Mouse (Mus musculus) heart, adult 2 months (tissue): ENCODE results near the gene N4bp3. TPM values are rescaled to one million over a fixed set of nuclear protein-coding genes. Genes with fewer than 3 reads are reported as not detected.
A peak's percentile ranks its signal among the peaks of the same experiment; 100 is the strongest.
"Not testable (repeated sequence)": the region's sequence is repeated elsewhere in the genome, so short reads cannot be mapped to it uniquely, and the experiment has no call there.

Experiments used
- DNase-seq, 2 experiments: peaks; one replicate each; pipeline ENCODE4 v3.0.0; 2021
- H3K27ac ChIP-seq: fragments of 200-600 bp; 2 replicates; pipeline ENCODE4 v1.8.1; 2022
- H3K27me3 ChIP-seq: fragments of 200-500 bp; 2 replicates; pipeline ENCODE4 v1.6.1; 2012; ENCODE audit warnings: mild to moderate bottlenecking, low read length, inconsistent platforms, mixed read lengths; ENCODE audit not compliant: control insufficient read depth, insufficient read depth
- H3K36me3 ChIP-seq: fragments of 200-500 bp; 2 replicates; pipeline ENCODE4 v1.6.1; 2012; ENCODE audit warnings: low read length, inconsistent platforms; ENCODE audit not compliant: control insufficient read depth, insufficient read depth
- H3K4me1 ChIP-seq: fragments of 200-500 bp; 2 replicates; pipeline ENCODE4 v1.6.1; 2011; ENCODE audit warnings: low read length; ENCODE audit not compliant: control insufficient read depth, insufficient read depth
- H3K4me3 ChIP-seq: fragments of 200-600 bp; 2 replicates; pipeline ENCODE4 v1.8.1; 2022
- H3K79me2 ChIP-seq: fragments of 200-500 bp; replicated peaks from 2 replicates; pipeline ENCODE4 v1.6.1; 2012; ENCODE audit warnings: mild to moderate bottlenecking, inconsistent platforms, low read length, moderate library complexity, mixed read lengths; ENCODE audit not compliant: control insufficient read depth, insufficient read depth
- H3K9ac ChIP-seq: fragments of 200-500 bp; 2 replicates; pipeline ENCODE4 v1.6.1; 2012; ENCODE audit warnings: low read depth, mild to moderate bottlenecking, control low read depth, inconsistent platforms, low read length, mixed read lengths
- CTCF ChIP-seq: fragments of 200-600 bp; IDR thresholded peaks from 2 replicates; pipeline ENCODE4 v1.8.1; 2022; ENCODE audit warnings: antibody characterized with exemption, mild to moderate bottlenecking, moderate library complexity
- EP300 ChIP-seq: fragments of 200-500 bp; IDR thresholded peaks from 2 replicates; pipeline ENCODE4 v1.6.1; 2011; ENCODE audit warnings: low read depth, low read length, control low read depth; ENCODE audit not compliant: insufficient read depth
- POLR2A ChIP-seq: fragments of 200-500 bp; IDR thresholded peaks from 2 replicates; pipeline ENCODE4 v1.6.1; 2011; ENCODE audit warnings: mild to moderate bottlenecking, low read depth, low read length, control low read depth; ENCODE audit not compliant: insufficient read depth
- WGBS: fragments of 180-500 bp; shearing (Covaris S2); methylation state at CpG from one replicate; pipeline ENCODE4 v1.1.7; 2018; 5-methylcytosine and 5-hydroxymethylcytosine counted together
- intact Hi-C: fragments of 180-260 bp; cut with DNase I; formaldehyde crosslinking; loops from one replicate; pipeline ENCODE4 v1.15.1; 2025
- long read RNA-seq: library from polyadenylated mRNA; stranded (forward); transcript quantifications from one replicate; pipeline ENCODE4 v2.0.0, GENCODE M21; 2021
- polyA plus RNA-seq: library from polyadenylated mRNA; depleted of rRNA; stranded (reverse); fragments of >200 nt; gene quantifications from 2 replicates; pipeline ENCODE4 v1.2.3, GENCODE M21; 2012; rRNA removed
- total RNA-seq, 2 experiments: library from RNA; stranded (reverse); gene quantifications; 2 replicates each; pipeline ENCODE4 v1.2.3; 2021

N4bp3 gene
- total RNA-seq, result 10 to 100 TPM; 10.2 to 10.7 TPM
- polyA plus RNA-seq, result 8.2 and 8.6 TPM in 2 replicates
- long read RNA-seq, transcript N4bp3-201 (5 exons, 2,367 nt), result major isoform, 19 of 23 reads
- long read RNA-seq, partial matches to known transcripts, result 1 of 23 reads
- long read RNA-seq, other reads (novel, unspliced or antisense), result 3 of 23 reads

DNA sequence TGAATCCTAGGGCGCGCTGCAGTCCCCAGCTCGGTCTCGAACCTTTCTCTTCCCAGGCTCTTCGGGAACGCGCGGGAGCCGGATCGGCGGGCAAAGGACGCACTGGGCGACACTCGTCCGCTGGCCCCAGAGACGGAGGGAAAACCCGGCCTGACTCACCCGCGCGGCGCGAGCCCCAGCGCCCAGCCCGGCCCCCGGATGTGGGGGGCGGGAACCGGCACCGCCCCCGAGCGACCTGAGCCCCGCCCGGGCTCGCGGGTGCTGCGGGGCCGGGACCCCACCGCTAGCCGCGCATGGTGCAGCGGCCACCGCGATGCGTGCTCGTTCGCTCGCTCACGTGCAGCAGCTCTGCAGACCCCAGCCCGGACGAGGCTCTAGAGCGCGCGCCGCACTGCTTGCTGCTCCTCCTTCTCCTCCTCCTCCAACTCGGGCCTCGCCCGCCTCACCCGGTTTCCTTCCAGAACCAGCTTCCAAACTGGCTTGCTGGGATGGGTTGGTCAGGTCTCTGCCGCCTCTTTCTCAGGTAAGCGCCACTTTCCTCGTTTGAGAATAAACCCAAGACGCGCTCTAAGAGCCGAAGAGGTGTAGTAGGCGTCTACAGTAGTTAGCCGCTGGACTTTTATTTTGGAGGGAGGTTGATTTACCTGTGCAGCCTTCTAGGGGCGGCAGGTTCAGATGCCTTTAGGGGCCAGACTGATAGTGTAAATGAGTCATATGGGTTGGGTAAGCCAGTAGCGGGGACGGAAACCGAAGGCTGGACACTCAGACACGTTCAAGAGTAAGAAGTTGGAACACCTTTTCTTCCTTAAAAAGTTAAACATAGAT, at the start of gene N4bp3, which contains the start of gene D930048N14Rik:
Gene N4bp3 (minus strand): TSS at position 152 of the 825 bp plus-strand sequence.
Gene D930048N14Rik (plus strand): TSS at position 264 of the 825 bp plus-strand sequence.
- WGBS, result 2% methylated on average over 67 of the region's 70 CpGs
- Histone ChIP-seq H3K36me3 (no peaks in the 10 kb centered on the region), H3K4me1 (peaks cover 5% of the 10 kb centered on the region), H3K4me3 (peak within 1 kb of the TSS; percentile 76), H3K27me3 (no peaks in the 10 kb centered on the region), H3K27ac (peak within 1 kb of the TSS; percentile 86), H3K9ac (peak within 1 kb of the TSS; percentile 87), H3K79me2 (no peaks in the 10 kb centered on the region)
- DNase-seq, result peak; percentile 89
- TF ChIP-seq POLR2A (peak; percentile 68), EP300 (no peak), CTCF (peak; percentile 34)
- intact Hi-C loops, result no loop called here

DNA sequence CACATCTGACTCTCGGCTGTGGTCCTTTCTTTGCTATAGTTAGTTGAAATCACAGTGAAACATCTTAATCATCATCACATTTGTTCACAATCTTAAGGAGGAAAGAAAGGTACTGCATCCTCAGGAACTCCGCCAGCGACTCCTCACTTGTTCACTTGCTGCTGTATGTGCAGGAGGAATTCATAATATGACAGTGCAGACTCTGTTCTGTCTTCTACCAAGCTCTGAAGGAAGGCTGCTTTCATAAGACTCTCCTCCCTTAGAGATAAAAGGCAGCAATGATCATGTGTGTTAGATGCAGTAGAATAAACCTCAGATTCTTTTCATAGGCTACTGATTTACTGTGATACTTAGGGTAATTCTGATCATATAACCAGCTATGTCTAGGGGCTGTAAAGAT, 44.3 kb upstream of the N4bp3 start:
- Histone ChIP-seq H3K27ac (no peak overlapping the region), H3K9ac (no peak overlapping the region), H3K4me1 (no peaks in the 10 kb centered on the region), H3K36me3 (no peaks in the 10 kb centered on the region; the same call in 1 of the 2 replicates), H3K79me2 (no peaks in the 10 kb centered on the region), H3K4me3 (no peak overlapping the region), H3K27me3 (no peaks in the 10 kb centered on the region)
- intact Hi-C loops, result no loop called here
- DNase-seq, result no peak
- TF ChIP-seq POLR2A (no peak), CTCF (no peak), EP300 (no peak)
- 93% methylated on average over 3 of the region's 3 CpGs for WGBS

DNA sequence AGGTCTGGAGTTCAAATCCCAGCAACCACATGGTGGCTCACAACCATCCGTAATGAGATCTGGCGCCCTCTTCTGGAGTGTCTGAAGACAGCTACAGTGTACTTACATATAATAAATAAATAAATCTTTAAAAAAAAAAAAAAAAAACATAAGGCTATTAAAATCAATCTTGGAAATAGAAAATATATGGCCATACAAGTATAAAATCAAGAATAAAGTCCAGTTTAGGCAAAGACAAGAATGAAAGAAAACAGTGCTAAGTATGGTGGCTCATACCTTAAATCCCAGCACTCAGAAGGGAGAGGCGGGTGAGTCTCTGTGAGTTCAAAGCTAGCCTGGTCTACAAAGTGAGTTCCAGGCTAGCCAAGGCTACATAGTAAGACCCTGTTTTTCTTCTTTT, 40.0 kb upstream of the N4bp3 start:
- H3K4me1 ChIP-seq, H3K27ac ChIP-seq, H3K27me3 ChIP-seq, DNase-seq, H3K79me2 ChIP-seq, H3K4me3 ChIP-seq, H3K9ac ChIP-seq, H3K36me3 ChIP-seq, intact Hi-C loops: not testable (repeated sequence)
- TF ChIP-seq CTCF, result peak; percentile 11; the same call in 1 of the 2 replicates
- WGBS, result 85% methylated on average over 2 of the region's 3 CpGs

DNA sequence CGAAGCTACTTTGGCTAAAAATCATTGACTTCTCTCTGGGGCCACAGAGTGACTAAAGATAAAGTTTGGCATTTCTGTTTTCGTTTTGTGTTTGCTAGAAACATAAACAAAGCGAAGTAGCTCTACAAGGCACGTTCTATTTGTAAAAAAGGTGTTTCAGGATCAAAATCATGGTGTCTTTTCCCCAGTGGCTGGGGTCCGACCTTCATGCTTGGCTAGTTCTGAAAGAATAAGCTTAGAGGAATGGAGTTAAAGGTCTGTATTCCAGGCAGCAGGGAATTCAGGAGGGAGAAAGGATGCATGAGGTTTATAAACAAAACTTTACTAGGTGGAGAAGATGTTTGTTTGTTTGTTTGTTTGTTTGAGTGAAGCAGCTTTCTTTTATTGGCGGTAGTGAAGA, 38.7 kb upstream of the N4bp3 start:
- Histone ChIP-seq H3K4me1 (peaks cover 1% of the 10 kb centered on the region; the same call in 1 of the 2 replicates), H3K4me3 (peak overlapping the region; percentile 61), H3K79me2 (no peaks in the 10 kb centered on the region), H3K9ac (no peak overlapping the region), H3K27ac (peak overlapping the region; percentile 99), H3K27me3 (no peaks in the 10 kb centered on the region), H3K36me3 (no peaks in the 10 kb centered on the region)
- TF ChIP-seq CTCF, result no peak
- TF ChIP-seq POLR2A, result no peak
- TF ChIP-seq EP300, result no peak
- no peak for DNase-seq
- intact Hi-C loops, result loop anchor here (10.0 kb wide), 1 partner anchor 405 kb away; the partner anchor contains the start of gene Col23a1
- 19% methylated on average over 6 of the region's 6 CpGs for WGBS

DNA sequence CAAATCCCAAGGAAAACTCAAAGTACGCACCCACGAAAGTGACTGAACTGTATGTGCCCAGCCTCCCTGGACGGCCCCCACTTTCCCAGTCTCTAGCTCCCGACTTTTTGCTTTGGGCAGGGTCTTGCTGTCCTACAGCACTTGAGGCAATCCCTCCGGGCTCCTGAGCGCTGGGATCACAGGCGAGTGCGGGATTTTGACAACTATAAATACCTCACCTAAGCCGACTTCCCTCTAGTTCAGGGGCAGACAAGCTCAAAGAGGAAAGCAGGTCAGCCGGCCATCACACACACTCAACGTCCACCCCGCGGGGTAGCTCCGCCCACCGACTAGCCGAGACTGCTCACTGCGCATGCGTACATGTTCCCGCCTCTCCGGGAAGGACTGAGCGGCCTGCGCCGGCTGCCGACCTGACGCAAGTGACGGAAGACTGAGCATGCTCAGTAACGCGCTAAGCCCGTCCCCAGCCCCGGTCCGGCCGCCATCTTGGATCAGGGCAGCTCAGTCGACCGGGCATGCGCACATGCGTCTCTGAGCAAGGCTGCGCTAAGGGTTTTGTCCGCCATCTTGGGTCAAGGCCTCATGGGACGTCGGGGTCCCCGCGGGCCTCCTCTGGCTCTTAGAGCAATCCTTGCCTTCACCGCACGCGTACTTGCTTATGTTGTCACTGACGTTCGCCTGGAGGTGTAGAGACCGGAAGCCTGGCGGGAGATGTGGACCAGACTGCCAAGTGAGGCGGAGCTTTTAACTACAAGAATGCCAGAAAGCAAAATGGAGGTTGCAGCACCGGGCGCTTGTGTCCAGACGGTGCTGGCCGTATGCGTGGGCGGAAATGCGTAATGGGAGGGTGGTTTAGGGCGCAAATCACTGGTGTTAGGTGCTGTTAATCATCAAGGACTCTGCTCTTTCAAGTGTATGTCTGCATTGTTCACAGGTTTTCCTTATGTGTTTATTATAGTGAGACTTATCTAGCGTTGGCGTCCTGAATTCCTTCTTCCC, 38.0 kb upstream of the N4bp3 start, which contains the start of gene 0610009B22Rik:
Gene 0610009B22Rik (minus strand): TSS at position 545 of the 999 bp plus-strand sequence.
- Histone ChIP-seq H3K27me3 (no peaks in the 10 kb centered on the region), H3K4me1 (peaks cover 1% of the 10 kb centered on the region; the same call in 1 of the 2 replicates), H3K9ac (peak within 1 kb of the TSS; percentile 82), H3K4me3 (peak within 1 kb of the TSS; percentile 69), H3K27ac (peak within 1 kb of the TSS; percentile 99), H3K79me2 (no peaks in the 10 kb centered on the region), H3K36me3 (no peaks in the 10 kb centered on the region)
- intact Hi-C loops, result loop anchor here (10.0 kb wide), 1 partner anchor 404 kb away; the partner anchor contains the start of gene Col23a1
- TF ChIP-seq EP300, result peak; percentile 52; the same call in 1 of the 2 replicates
- TF ChIP-seq POLR2A, result peak; percentile 96
- TF ChIP-seq CTCF, result no peak
- under 1% methylated on average over 60 of the region's 60 CpGs for WGBS
- DNase-seq, result peak; percentile 99 to 100
